Mouse (Mus musculus) kidney, postnatal 4 days (tissue): Measurements from ENCODE around the gene Sdc1.

Source experiments
- DNase-seq, 2 experiments: peaks; one replicate each; pipeline ENCODE4 v3.0.0; 2021; ENCODE audit warnings: mixed read lengths in 2 of 2

Gene Sdc1

GRCm38 (mm10) chr12:8770946-8771843 is at the start of gene Sdc1:
Sdc1 (plus strand) TSS chr12:8771323.
- DNase-seq, result peak; percentile 93 to 94

DNA sequence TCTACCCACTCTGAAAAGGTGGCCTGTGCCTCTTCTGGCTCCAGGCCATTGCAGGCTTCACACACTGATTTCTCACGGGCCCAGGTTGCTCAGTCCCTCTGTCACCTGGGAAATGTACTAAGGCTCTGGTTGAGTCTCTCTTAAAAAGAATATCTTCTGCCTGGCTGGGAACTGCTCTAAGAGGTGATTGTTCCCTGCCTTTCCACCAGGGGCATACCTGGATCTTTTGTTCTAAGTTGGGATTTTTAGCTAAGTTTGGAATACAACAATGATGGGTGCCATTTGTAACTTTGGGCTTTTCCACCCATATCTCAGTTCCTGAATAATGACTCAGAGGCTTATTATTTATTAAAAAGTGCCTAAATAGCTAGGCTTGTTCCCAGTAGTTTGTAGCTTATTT is 44.2 kb upstream of the Sdc1 start:
- DNase-seq, result peak in 1 of 2 experiments; percentile 1

GRCm38 (mm10) chr12:8728739-8729138 is 42.4 kb upstream of the Sdc1 start:
- peak; percentile 28 to 37 for DNase-seq

DNA sequence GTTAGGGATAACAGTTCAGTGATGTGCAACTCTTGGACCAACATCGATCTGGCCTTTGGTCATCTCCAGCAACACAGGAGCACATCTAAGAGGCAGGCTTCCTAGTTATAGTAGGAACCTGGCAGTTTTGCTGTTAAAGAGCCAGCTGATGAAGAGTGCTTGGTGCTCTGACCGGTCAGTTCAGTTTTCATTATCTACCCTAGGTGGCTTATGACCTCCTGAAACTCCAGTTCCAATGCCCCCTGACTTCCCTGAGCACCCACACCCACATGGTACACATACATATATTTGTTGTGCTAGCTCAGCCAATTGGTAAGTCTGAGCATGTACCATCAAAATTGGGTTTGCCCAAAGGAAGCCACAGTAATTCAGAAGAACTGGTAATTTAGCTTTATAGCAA is 17.5 kb upstream of the Sdc1 start:
- DNase-seq, result no peak

DNA sequence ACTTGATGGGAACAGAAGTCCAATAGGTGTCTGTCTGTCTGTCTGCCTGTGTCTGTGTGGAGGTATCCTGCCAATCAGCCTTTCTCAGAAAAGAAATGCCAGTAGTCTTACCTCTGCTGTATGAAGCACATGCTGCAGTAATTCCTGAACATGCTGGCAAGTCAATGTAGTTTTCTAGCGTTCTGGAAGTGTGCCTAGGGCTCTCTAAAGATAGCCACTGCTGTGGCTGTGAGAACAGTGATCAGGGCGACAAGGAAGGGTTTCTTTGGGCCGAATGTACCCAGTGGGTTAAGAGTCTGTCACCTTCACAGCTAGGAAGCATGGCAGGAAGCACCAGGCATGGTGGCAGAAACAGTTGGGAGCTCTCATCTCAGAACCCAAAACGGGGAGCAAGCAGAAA is 17.0 kb upstream of the Sdc1 start:
- no peak for DNase-seq

DNA sequence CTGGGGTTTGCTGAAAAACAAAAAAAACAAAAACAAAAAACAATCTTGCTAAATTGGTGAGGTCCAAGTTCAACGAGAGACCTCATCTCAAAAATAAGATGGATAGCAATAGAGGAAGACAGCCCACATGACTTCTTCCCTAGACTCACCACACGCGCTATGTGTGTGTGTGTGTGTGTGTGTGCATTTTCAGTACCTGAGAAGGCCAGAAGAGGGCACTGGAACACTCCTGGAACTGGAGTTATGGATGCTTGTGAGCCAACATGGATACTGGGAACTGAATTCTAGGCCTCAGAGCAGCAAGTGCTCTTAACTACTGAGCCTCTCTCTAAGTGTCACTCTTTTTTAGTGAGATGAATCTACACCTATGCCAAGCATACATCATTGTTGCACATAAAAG is 13.1 kb upstream of the Sdc1 start:
- no peak for DNase-seq

- DNase-seq, result no peak
Observed at GRCm38 (mm10) chr12:8759115-8759514, 12.0 kb upstream of the Sdc1 start.

- DNase-seq, result peak; percentile 67 to 78
Observed at GRCm38 (mm10) chr12:8759779-8760178, 11.3 kb upstream of the Sdc1 start.

DNA sequence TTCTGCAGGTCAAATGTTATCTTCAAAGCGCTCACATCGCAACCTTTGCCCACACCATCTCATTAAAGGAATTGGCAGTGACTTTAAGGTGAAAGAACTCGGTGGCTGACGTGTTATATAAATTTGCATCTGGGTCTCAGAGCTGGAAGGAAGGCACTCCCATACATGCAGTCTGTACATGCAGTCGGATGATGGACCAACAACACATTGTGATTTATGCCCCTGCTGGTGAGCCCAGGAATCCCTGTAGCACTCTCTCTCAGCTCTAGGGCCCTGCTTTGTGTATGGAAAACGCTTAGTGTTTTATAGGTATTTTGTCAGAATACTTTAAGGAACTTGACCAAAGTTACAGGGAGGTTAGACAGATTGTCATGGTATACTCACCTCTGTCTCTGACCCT is 10.6 kb upstream of the Sdc1 start:
- no peak for DNase-seq

- DNase-seq, result no peak
Observed at GRCm38 (mm10) chr12:8761058-8761457, 10.1 kb upstream of the Sdc1 start.

GRCm38 (mm10) chr12:8762667-8763066 is 8.5 kb upstream of the Sdc1 start:
- DNase-seq, result peak; percentile 48 to 60

GRCm38 (mm10) chr12:8764221-8764930 is 6.7 kb upstream of the Sdc1 start:
- no peak for DNase-seq

GRCm38 (mm10) chr12:8771844-8772380 is 789 bp downstream of the Sdc1 start:
- DNase-seq, result peak in 1 of 2 experiments; percentile 69

- DNase-seq, result peak; percentile 71 to 79
Observed at GRCm38 (mm10) chr12:8772451-8773143, 1.5 kb downstream of the Sdc1 start.

DNA sequence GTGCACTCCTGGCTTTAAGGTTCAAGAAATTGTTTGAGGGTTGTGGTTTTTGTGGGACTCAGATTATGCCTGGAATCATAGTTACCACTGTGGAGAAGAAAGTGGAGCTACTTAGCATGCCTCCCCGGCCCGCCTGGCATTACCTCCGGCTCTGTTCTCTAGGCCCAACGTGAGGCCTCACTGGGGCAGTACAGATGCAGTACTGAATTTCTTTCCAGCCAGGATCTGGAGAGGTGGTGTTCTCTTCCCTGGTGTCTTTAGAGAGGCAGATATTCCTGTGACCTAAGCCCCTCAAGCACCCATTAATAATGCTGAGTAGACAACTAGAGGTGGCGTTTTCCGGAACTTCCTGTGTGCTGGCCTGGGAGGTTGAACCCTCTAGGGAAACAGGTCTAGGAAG is 2.2 kb downstream of the Sdc1 start:
- DNase-seq, result no peak

- no peak for DNase-seq
Observed at GRCm38 (mm10) chr12:8774183-8774582, 3.1 kb downstream of the Sdc1 start.

- no peak for DNase-seq
Observed at GRCm38 (mm10) chr12:8776206-8776605, 5.1 kb downstream of the Sdc1 start.

DNA sequence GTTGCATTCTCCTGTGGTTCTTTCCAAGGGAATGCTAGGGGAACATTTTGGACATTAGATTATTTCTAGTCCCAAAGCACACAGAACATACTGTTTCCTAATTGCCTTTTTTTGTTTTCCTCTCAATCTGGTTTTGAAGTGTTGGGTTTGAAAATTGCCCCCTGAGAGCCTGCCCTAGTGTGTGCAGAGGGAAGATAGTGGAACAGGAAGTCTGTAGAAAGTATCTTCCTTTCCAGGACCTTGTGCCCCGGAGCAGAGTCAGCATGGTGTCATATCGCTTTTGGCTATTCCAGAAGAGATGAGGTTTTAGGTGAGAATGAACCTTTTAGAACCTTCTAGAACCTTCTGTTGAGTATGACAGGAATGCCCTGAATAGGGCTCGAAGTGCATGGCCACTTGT is 5.6 kb downstream of the Sdc1 start:
- DNase-seq, result no peak

GRCm38 (mm10) chr12:8778106-8778505 is 7.0 kb downstream of the Sdc1 start:
- peak in 1 of 2 experiments; percentile 35 for DNase-seq

DNA sequence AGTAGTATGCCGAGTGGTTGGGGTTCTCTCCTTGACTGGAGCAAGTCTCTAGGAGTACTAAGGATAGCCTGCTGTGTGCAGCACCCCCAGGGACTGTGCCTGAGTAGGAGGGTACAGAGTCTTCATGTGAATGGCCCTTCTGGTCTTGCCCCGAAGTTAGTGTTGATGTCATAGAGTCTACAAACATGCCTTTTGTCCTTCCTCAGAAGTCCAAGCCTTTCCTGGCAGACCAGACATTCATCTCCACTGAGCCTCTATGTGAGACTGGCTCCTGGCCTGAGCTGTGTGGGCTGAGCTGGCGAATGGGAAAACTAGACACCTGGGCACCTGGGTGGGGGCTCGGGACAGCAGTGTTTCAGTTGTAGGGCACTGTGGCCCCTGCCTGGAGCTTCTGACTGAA is 8.7 kb downstream of the Sdc1 start:
- DNase-seq, result no peak

DNA sequence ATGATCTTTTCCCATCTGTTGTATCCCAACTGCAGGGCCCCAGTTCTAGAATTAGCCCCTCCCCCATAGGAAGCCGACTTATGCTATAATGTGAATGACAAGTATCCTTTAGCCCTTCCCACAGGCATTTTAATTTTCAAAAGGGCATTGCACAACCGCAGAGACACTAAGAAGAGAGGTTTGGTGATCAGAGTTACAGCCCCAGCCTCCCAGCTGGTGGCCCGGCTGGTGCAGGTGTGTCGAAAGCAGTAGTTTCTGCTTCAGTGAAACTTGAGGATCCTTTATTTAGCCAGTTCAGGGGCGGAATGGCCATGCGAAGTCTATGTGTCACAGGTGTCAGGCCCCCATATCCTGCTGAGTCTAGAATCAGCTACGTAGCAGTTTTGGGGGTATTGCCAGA is 10.0 kb downstream of the Sdc1 start:
- no peak for DNase-seq

- DNase-seq, result peak in 1 of 2 experiments; percentile 39
Observed at GRCm38 (mm10) chr12:8781681-8782378, 10.7 kb downstream of the Sdc1 start.
